Mouse (Mus musculus): ENCODE data around the gene Dkk2. TPM values are rescaled to one million over a fixed set of nuclear protein-coding genes. Genes with fewer than 3 reads are reported as not detected.
A peak's percentile ranks its signal among the peaks of the same experiment; 100 is the strongest.

The Dkk2 gene
- polyA plus RNA-seq, 1 experiment from 2014 or later, result 2.1 TPM

GRCm38 (mm10) chr3:132063966-132064365, 21.1 kb upstream of the Dkk2 start:
- Histone ChIP-seq H3K4me3 (ENCODE audit: low read depth, low read length) (no peak overlapping the region), H3K9me3 (ENCODE audit: low read depth, low read length) (no peaks in the 10 kb centered on the region), H3K27ac (ENCODE audit: low read depth) (no peak overlapping the region), H3K27me3 (ENCODE audit: insufficient read depth, low read length) (no peaks in the 10 kb centered on the region), H3K36me3 (ENCODE audit: insufficient read depth) (no peaks in the 10 kb centered on the region), H3K4me1 (ENCODE audit: insufficient read depth) (no peaks in the 10 kb centered on the region), H3K9ac (no peak overlapping the region), H3K4me2 (no peak overlapping the region)
- WGBS, result 53% methylated on average over 4 of the region's 4 CpGs
- DNase-seq (no peak), ATAC-seq (ENCODE audit: insufficient read depth) (no peak)
- no peak for TF ChIP-seq CTCF (IDR thresholded peaks at IDR 0.05; ENCODE audit: low read depth)

- Histone ChIP-seq H3K27me3 (ENCODE audit: insufficient read depth, low read length) (no peaks in the 10 kb centered on the region), H3K4me1 (ENCODE audit: insufficient read depth) (no peaks in the 10 kb centered on the region), H3K4me3 (ENCODE audit: low read depth, low read length) (no peak overlapping the region), H3K36me3 (ENCODE audit: insufficient read depth) (no peaks in the 10 kb centered on the region), H3K4me2 (no peak overlapping the region), H3K27ac (ENCODE audit: low read depth) (no peak overlapping the region), H3K9ac (no peak overlapping the region), H3K9me3 (ENCODE audit: low read depth, low read length) (no peaks in the 10 kb centered on the region)
- WGBS, result 67% methylated on average over 1 of the region's 1 CpGs
- no peak for DNase-seq
- ATAC-seq (ENCODE audit: insufficient read depth), result no peak
- TF ChIP-seq CTCF (IDR thresholded peaks at IDR 0.05; ENCODE audit: low read depth), result no peak
Measured at GRCm38 (mm10) chr3:132064920-132065319, 20.2 kb upstream of the Dkk2 start.

- no peak overlapping the region for H3K9ac ChIP-seq
- H3K27ac ChIP-seq (ENCODE audit: low read depth), result no peak overlapping the region
- TF ChIP-seq CTCF (IDR thresholded peaks at IDR 0.05; ENCODE audit: low read depth), result peak; percentile 46; the same call in 1 of the 2 replicates
- H3K9me3 ChIP-seq (ENCODE audit: low read depth, low read length), result no peaks in the 10 kb centered on the region
- no peak overlapping the region for H3K4me2 ChIP-seq
- no peaks in the 10 kb centered on the region for H3K4me1 ChIP-seq (ENCODE audit: insufficient read depth)
- no peak overlapping the region for H3K4me3 ChIP-seq (ENCODE audit: low read depth, low read length)
- DNase-seq (peak; percentile 43), ATAC-seq (ENCODE audit: insufficient read depth) (no peak)
- H3K36me3 ChIP-seq (ENCODE audit: insufficient read depth), result no peaks in the 10 kb centered on the region
- WGBS, result 39% methylated on average over 2 of the region's 2 CpGs
- no peaks in the 10 kb centered on the region for H3K27me3 ChIP-seq (ENCODE audit: insufficient read depth, low read length)
Measured at GRCm38 (mm10) chr3:132070949-132071348, 14.1 kb upstream of the Dkk2 start.

- Histone ChIP-seq H3K9ac (peak overlapping the region; percentile 11; the same call in 1 of the 2 replicates), H3K4me2 (peak overlapping the region; percentile 90)
- WGBS, result 3% methylated on average over 12 of the region's 13 CpGs
Measured at GRCm38 (mm10) chr3:132084018-132084417, 1.1 kb upstream of the Dkk2 start.

GRCm38 (mm10) chr3:132084680-132085079, 412 bp upstream of the Dkk2 start:
- Histone ChIP-seq H3K27me3 (ENCODE audit: insufficient read depth, low read length) (peaks cover 36% of the 10 kb centered on the region), H3K9me3 (ENCODE audit: low read depth, low read length) (no peaks in the 10 kb centered on the region), H3K4me1 (ENCODE audit: insufficient read depth) (peaks cover 15% of the 10 kb centered on the region), H3K9ac (peak overlapping the region; percentile 11; the same call in 1 of the 2 replicates), H3K27ac (ENCODE audit: low read depth) (no peak overlapping the region), H3K4me3 (ENCODE audit: low read depth, low read length) (peak overlapping the region; percentile 44), H3K4me2 (peak overlapping the region; percentile 90), H3K36me3 (ENCODE audit: insufficient read depth) (no peaks in the 10 kb centered on the region)
- WGBS, result 1% methylated on average over 8 of the region's 8 CpGs
- no peak for TF ChIP-seq CTCF (IDR thresholded peaks at IDR 0.05; ENCODE audit: low read depth)
- ATAC-seq (ENCODE audit: insufficient read depth) (peak; percentile 32; the same call in 1 of the 2 replicates), DNase-seq (peak; percentile 28)

More at GRCm38 (mm10) chr3:132084018-132084417, 1.1 kb upstream of the Dkk2 start:
- peak; percentile 73 for TF ChIP-seq CTCF (IDR thresholded peaks at IDR 0.05; ENCODE audit: low read depth)
- DNase-seq, result peak; percentile 84
- Histone ChIP-seq H3K27me3 (ENCODE audit: insufficient read depth, low read length) (peaks cover 36% of the 10 kb centered on the region), H3K4me3 (ENCODE audit: low read depth, low read length) (peak overlapping the region; percentile 44), H3K27ac (ENCODE audit: low read depth) (no peak overlapping the region), H3K4me1 (ENCODE audit: insufficient read depth) (peaks cover 15% of the 10 kb centered on the region), H3K9me3 (ENCODE audit: low read depth, low read length) (no peaks in the 10 kb centered on the region), H3K36me3 (ENCODE audit: insufficient read depth) (no peaks in the 10 kb centered on the region)
- ATAC-seq (ENCODE audit: insufficient read depth), result peak; percentile 81

- Histone ChIP-seq H3K9me3 (ENCODE audit: low read depth, low read length) (no peaks in the 10 kb centered on the region), H3K9ac (peak overlapping the region; percentile 32; the same call in 1 of the 2 replicates), H3K36me3 (ENCODE audit: insufficient read depth) (no peaks in the 10 kb centered on the region), H3K27ac (ENCODE audit: low read depth) (no peak overlapping the region), H3K27me3 (ENCODE audit: insufficient read depth, low read length) (peaks cover 36% of the 10 kb centered on the region), H3K4me3 (ENCODE audit: low read depth, low read length) (peak overlapping the region; percentile 44), H3K4me2 (peak overlapping the region; percentile 90), H3K4me1 (ENCODE audit: insufficient read depth) (peaks cover 15% of the 10 kb centered on the region)
- DNase-seq (peak; percentile 49), ATAC-seq (ENCODE audit: insufficient read depth) (peak; percentile 12; the same call in 1 of the 2 replicates)
- TF ChIP-seq CTCF (IDR thresholded peaks at IDR 0.05; ENCODE audit: low read depth), result no peak
- WGBS, result under 1% methylated on average over 23 of the region's 23 CpGs
Measured at GRCm38 (mm10) chr3:132085823-132086350, 795 bp downstream of the Dkk2 start.

GRCm38 (mm10) chr3:132086461-132086860, 1.4 kb downstream of the Dkk2 start:
- H3K27ac ChIP-seq (ENCODE audit: low read depth), result no peak overlapping the region
- H3K9me3 ChIP-seq (ENCODE audit: low read depth, low read length), result no peaks in the 10 kb centered on the region
- no peak overlapping the region for H3K9ac ChIP-seq
- DNase-seq, result peak; percentile 12
- peak overlapping the region; percentile 90 for H3K4me2 ChIP-seq
- 23% methylated on average over 5 of the region's 5 CpGs for WGBS
- no peak for TF ChIP-seq CTCF (IDR thresholded peaks at IDR 0.05; ENCODE audit: low read depth)
- peak overlapping the region; percentile 44 for H3K4me3 ChIP-seq (ENCODE audit: low read depth, low read length)
- ATAC-seq (ENCODE audit: insufficient read depth), result no peak
- no peaks in the 10 kb centered on the region for H3K36me3 ChIP-seq (ENCODE audit: insufficient read depth)
- H3K4me1 ChIP-seq (ENCODE audit: insufficient read depth), result peaks cover 15% of the 10 kb centered on the region
- H3K27me3 ChIP-seq (ENCODE audit: insufficient read depth, low read length), result peaks cover 36% of the 10 kb centered on the region
